Mouse (Mus musculus) adrenal gland, postnatal 25 days (tissue): Measurements from ENCODE around the gene Cetn3. TPM values are rescaled to one million over a fixed set of nuclear protein-coding genes. Genes with fewer than 3 reads are reported as not detected.

ENCODE experiments used
- DNase-seq: peaks from one replicate; pipeline ENCODE4 v3.0.0; 2021; ENCODE audit warnings: mixed read lengths
- total RNA-seq: library from RNA; stranded (reverse); gene quantifications from 2 replicates; pipeline ENCODE4 v1.2.3, GENCODE M21; 2021

Cetn3 gene
- total RNA-seq, 1 experiment from 2014 or later, result 137 TPM

DNA sequence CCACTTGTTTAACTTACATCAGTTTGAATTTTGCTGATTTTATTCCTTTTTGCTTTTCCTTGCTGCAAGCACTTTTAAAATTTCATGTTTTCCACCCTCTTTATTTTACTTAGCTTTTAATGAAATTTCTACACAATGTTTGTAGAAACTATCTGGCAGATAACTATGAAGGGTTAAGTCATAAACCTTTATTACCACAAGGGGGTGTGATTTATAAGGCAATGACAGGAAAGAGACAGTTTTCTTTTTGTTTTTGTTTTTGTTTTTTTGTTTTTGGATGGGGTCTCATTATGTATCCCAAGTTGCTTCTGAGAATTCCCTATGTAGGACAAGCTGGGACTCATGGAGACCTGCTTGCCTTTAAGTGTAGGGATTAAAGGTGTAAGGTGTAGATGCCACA, 39.9 kb downstream of the Cetn3 start:
- DNase-seq, result no peak

DNA sequence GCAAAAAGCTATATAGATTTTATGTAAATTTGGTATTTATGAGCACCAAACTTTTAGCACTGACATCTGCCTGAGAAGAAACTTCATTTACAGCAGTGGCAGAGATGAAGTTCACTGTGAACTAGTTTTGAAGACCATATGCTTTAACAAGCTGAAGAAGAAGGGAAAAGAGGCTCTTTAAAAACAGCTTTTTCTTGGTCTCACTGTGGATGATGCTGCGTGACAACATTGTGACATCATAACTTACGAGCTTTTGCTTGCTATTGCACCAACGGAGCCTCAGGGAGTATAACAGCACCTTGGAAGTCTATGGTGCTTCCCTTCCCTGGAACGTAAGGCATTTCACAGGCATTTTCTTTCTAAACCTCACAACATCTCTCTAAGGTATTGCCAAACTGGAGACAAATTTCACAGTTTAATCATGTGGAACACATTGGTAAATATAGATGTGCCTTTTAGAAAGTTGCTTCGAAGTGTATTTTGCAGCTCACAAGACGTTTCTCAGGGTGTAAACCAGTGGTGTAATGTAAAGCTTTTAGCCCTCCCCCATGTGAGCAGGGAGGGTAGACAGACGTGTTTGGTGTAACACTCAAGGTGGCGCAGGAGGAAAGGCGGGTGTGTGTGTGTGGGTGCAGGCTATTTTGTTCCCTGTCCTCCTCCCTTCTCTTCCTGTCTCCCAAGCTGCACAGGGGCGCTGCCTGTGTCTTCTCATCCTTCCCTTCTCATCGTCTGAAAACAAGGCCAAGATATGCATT, 41.9 kb downstream of the Cetn3 start:
- DNase-seq, result no peak

DNA sequence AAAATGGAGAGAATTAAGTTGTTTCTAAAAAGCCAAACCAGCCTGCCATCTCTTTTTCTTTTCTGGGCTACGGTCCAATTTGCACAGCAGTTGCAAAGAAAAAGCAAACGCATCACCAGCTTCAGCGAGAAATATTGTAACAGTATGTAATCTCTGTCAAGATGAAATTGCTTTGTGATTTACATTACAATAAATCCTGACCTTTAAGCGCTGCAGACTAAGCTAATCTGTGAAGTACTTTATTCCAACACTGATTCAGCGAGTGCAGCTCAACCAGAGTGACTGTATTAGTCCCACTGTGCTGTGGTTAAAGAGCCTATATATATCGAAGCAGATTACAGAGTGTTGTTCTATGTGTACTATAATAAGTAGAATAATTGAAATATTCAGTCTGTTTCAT, 45.6 kb downstream of the Cetn3 start:
- DNase-seq, result no peak

- no peak for DNase-seq
These were observed 49.0 kb downstream of the Cetn3 start for GRCm38 (mm10) chr13:81831838-81832237.

DNA sequence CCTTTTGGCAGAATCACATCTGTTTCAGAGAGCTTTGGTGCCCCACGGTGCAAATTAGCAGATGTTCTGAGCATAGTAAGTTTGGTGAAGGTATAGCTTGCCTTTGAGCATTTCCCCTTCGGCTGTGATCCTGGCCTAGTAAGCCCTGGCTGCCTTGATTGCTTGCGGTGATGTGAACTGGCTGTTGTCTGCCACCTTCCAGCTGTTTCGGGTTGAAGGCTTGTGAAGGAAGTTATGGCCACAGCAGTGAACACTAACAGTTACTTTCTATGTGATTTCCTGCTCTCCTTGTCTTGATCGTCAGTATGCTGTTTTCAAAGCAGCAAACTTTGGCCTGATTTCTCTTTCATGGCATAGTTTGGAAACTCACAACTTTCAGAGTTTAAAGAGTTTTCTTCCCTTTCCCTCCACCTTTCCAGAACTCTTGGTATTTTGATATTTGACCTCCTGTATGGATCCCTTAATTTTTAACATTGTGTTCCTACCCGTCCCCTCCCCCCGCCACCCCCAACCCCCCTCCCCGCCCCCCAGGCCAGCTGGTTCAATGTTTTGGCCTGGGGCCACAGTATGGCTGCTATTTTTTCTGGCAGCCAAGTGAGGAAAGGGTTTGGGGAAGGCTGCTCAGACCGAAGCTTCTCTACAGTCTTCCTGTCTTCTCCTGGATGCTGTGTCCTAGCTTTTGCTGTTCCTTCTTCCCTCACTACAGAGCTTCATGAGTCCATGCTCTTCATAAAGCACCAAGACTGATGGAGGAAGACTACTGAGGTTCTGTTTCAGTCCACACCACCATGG, 53.7 kb downstream of the Cetn3 start:
- DNase-seq, result no peak

DNA sequence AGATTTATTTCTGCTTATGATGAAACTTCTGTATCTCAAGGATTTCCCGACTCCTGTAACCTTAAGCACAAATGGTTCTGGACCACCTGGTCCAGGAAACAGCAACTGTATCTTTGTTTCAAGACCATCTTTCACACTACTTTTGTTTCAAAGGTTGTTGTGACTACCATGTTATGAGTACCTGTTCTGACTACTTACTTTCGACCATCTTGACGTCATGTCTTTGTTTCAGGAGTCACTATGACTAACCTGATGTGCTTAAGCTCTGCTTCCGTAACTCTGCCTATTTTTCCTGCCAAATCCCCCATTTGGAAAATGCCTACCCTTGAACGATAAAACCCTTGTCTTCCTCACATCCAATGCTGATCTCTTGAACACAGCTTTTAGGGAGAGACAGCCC, 55.1 kb downstream of the Cetn3 start:
- DNase-seq, result no peak

DNA sequence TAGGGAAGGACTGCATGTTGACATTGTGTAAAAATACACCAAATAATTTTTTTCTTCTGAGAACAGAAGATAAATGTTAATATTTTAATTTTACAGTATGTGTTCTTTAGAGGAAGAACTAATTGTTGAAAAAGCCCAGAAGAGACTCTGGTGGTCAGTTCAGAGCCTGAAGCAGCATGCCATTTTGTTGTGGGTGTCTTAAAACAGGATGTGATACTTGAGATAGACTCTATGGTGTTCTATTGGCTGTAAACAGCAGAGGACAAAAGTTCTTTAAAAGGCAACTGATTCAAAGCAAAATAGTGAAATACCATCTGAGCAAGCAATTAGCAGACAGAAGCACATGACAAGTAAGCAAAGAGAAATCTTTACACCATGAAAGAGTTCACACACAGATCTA, 56.1 kb downstream of the Cetn3 start:
- no peak for DNase-seq

GRCm38 (mm10) chr13:81840246-81840645, 57.4 kb downstream of the Cetn3 start:
- DNase-seq, result no peak

DNA sequence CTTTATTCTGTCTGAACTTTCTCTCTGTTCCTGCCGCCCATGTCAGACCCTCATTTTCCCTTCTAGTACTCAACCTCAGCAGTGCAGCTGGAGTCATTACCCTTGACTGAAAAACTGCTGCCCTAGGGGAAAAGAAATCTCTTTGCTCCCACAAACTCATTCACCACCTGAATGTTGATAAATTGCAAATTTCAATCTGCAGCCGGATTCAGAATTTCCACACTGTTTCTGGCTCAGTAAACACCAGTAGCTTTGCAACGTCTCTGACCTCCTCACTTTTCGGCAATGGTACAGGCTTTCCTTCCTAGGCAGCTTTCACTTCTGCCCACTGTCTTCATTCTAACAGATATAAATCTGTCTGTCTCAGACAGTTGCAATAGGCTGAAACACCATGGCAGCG, 57.8 kb downstream of the Cetn3 start:
- no peak for DNase-seq

- no peak for DNase-seq
These were observed 59.4 kb downstream of the Cetn3 start for GRCm38 (mm10) chr13:81842278-81842677.

Other genes starting within 250 kb of the Cetn3 start
- 6.1 and 6.5 TPM in 2 replicates for gene Adgrv1, start 149.9 kb upstream of the Cetn3 start, total RNA-seq
- 22.9 and 29.9 TPM in 2 replicates for gene Lysmd3, start 125.4 kb upstream of the Cetn3 start, total RNA-seq
- gene Polr3g, start 72.1 kb upstream of the Cetn3 start, total RNA-seq, result 7.5 and 9.2 TPM in 2 replicates
- 13.6 and 16.6 TPM in 2 replicates for gene Mblac2, start 71.7 kb upstream of the Cetn3 start, total RNA-seq